Mouse (Mus musculus) adipocyte (in vitro differentiated cells): Measurements from ENCODE around the gene Hist1h3e.
"Not testable (repeated sequence)": the region's sequence is repeated elsewhere in the genome, so short reads cannot be mapped to it uniquely, and the experiment has no call there.

Experiments used
- DNase-seq: peaks from one replicate; pipeline ENCODE4 v3.0.0-alpha.2; 2016; ENCODE audit warnings: low spot score

The Hist1h3e gene

GRCm38 (mm10) chr13:23562699-23563462 lies 712 bp upstream of the Hist1h3e start:
- DNase-seq, result peak; percentile 83

GRCm38 (mm10) chr13:23561531-23561882 lies 662 bp downstream of the Hist1h3e start:
- not testable (repeated sequence) for DNase-seq

DNA sequence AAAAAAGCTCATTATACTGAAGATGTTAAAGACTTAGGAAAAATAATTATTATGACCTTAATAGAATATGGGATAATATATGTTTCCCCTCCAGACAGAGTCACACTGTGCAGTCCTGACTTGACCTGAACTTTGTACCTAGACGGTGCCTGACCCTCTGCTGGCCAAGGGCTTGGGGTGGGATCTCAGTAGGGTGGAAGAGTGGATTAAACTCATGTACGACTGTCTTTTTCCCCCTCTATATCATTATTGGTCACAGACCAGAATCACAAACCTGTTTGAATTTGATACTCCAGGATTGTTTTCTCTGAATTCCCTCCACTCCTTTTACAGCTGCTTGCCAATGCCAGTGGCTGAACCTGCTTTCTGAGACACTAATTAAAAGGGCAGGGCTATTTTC lies 1.5 kb downstream of the Hist1h3e start:
- DNase-seq, result not testable (repeated sequence)

DNA sequence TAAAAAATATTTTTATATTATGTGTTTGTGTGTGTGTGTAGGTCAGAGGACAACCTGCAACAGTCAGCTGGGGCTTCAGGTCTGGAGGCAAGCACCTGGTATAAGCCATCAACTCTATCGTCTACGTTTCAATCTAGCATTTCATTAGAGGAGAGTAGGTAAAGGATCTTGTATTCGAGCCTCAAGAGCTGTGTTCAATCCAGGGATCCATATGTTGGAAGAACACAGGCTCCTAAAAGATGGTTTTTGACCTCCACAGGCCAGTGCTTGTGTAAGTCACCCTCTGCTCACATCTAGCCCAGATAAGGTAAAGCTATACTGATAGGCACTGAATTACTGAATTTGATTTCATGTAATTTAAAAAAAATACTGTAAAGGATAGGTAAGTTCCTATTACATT lies 5.3 kb downstream of the Hist1h3e start:
- DNase-seq, result no peak

DNA sequence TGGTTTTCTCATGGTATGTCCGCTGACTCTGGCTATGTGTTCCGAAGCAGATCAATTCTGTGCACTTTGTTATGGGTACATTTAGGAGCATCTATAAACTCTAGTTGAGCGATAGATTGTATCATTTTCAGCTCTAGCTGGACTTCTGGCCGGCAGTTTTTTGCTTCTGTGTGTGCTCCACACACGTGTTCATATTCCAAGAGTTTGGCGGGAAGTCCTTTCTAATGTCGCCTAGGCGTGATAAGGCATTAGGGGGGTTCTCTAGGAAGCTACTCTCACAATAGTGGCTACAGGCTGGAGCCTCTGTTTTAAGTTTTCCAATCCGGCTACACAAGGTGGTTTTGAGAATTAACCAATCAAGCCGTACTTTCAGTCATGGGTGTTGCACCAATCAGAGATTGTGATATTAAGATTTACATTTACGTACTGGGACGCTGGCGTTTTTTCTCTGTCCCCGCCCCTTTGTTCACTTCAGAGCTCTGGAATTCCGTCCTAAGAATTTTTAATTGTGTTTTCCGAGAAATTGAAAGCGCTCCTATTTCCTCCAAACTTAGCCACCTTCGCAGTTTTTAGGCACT lies 6.2 kb downstream of the Hist1h3e start:
- DNase-seq, result peak; percentile 79

GRCm38 (mm10) chr13:23554925-23555838 lies 7.0 kb downstream of the Hist1h3e start:
- DNase-seq, result peak; percentile 90

- no peak for DNase-seq
These were observed 7.8 kb downstream of the Hist1h3e start for GRCm38 (mm10) chr13:23554393-23554792.

- no peak for DNase-seq
These were observed 9.2 kb downstream of the Hist1h3e start, which contains the start of gene Hist1h1d for GRCm38 (mm10) chr13:23552962-23553361. Gene Hist1h1d, plus strand, starts transcription at chr13:23553262.

DNA sequence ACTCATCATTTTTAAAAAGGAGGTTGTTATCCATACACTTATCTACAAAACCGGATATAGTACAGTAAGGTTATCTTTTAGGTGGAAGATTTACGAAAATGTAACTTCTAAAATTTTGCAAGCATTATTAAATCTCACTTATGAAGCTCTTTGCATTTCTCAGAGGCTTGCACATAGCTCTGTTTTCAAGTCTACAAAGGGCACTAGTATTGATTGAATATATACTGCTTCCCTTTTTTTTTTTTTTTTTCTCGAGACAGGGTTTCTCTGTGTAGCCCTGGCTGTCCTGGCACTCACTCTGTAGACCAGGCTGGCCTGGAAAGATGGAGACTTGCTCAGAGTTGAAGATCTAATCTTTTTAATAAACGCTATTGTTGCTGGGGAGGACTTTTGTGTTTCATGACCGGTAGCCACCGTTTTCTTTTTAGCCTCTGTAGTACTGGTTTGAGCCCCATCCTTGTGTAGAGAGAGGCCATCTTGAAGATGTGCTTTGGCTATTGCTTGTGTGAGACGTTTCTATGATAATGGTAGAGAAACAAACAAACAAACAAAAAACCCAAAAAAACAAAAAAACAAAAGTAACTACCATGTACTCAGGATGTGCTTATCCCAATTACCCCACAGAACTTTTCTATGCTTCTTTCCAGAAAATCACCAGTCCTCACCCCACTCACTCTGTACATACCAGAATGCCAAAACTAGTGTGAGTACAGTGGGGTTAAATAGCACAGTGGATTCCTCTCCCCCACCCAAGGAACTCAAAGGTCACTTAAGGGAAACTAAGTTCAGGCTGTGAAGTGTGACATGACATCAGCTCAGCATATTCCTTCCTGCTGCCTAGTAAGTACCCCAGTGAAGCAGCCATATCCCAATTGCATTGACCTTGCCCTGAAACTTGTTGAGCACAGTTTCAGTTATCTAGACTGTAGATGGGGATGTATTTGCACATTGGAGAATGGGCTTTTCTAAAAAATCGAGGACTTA lies 9.9 kb downstream of the Hist1h3e start:
- no peak for DNase-seq

DNA sequence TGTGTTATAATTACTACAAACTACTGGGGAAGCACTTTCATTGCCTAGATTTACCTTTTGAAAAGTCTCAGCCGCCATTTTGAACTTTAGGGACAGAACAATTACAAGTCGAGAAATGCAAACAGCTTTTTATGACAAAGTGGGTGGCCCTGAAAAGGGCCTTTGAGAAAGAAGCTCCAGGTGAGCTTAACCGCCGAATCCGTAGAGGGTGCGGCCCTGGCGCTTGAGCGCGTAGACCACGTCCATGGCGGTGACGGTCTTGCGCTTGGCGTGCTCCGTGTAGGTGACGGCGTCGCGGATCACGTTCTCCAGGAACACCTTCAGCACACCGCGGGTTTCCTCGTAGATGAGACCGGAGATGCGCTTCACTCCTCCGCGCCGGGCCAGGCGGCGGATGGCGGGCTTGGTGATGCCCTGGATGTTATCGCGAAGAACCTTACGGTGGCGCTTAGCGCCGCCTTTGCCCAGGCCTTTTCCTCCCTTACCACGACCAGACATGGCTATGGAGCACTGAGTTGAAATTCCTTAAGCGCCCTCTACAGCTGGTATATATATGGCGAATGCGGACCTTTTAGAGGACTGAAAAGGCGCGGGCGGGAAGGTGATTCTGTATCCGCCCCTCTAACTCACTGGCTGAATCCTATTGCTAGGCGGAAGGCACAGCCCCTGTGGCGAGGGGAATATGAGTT lies 10.9 kb downstream of the Hist1h3e start, which contains the start of gene Hist1h4f:
Hist1h4f (minus strand) TSS at position 503 of the 689 bp plus-strand sequence.
- peak; percentile 96 for DNase-seq

DNA sequence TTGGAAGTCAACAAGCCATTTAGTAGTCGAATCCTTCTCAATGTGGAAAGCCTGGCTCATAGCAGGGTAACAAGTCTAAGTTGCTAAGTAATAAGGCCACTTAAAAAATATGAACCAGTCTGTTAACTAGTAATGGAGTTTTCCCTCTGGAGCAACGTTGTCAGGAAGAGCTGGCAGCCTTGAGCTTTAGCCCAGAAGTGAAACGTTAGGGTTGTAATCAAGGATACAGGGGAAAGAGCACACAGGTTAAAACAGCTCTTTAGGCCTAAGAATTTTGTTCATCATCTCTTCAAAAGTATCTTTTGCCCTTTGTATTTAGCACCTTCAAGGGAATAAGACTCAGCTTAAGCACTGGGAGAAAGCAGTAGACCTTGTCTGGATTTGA lies 11.4 kb downstream of the Hist1h3e start:
- DNase-seq, result peak; percentile 49

DNA sequence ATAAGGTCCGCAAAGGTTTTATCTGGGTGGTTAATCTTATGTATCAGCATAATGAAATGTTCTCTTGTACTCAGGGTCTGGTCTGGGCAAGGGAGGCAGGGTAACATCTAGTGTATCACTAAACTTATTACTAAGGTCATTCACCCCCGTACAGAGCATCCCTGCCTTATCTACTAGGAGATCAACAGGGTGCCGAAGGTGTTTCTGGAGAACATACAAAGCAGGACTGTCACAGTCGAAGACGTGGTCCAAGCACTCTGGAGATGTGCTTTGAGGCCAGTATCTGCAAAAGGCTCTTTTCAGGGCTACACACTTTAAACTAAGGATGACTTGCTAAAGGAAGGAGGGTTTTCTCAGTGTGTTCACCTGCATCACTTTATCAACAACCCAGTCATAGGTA lies 15.5 kb downstream of the Hist1h3e start:
- no peak for DNase-seq

- DNase-seq, result not testable (repeated sequence)
These were observed 17.4 kb downstream of the Hist1h3e start for GRCm38 (mm10) chr13:23544787-23545120.

DNA sequence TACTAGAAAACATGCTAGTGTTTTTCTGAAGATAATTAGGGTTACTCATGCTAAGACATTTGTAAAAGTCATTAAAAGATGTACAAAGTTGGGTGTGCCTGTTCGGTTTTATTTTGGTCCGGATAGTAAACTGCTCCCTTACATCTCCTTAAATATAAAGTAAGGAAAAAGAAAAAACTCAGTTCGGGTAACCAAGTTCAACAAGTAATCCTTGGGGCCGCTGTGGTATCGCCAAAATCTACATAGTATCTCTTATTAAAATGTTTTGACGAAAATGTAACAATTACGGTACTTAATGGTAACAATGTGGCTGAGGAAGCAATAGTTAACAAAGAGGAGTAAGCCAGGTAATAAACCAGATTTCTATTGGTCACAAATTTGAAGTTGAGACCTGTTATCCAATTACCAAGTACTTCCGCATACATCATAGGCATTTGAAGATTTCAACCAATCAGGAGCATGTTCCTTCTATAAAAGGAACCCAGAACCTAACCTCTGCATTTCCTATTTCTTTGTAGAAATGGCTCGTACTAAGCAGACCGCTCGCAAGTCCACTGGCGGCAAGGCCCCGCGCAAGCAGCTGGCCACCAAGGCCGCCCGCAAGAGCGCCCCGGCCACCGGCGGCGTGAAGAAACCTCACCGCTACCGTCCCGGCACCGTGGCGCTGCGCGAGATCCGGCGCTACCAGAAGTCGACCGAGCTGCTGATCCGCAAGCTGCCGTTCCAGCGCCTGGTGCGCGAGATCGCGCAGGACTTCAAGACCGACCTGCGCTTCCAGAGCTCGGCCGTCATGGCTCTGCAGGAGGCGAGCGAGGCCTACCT lies 18.0 kb downstream of the Hist1h3e start, which contains the start of gene Hist1h3f:
Hist1h3f (plus strand) TSS at position 88 of the 822 bp plus-strand sequence.
- DNase-seq, result peak; percentile 92

DNA sequence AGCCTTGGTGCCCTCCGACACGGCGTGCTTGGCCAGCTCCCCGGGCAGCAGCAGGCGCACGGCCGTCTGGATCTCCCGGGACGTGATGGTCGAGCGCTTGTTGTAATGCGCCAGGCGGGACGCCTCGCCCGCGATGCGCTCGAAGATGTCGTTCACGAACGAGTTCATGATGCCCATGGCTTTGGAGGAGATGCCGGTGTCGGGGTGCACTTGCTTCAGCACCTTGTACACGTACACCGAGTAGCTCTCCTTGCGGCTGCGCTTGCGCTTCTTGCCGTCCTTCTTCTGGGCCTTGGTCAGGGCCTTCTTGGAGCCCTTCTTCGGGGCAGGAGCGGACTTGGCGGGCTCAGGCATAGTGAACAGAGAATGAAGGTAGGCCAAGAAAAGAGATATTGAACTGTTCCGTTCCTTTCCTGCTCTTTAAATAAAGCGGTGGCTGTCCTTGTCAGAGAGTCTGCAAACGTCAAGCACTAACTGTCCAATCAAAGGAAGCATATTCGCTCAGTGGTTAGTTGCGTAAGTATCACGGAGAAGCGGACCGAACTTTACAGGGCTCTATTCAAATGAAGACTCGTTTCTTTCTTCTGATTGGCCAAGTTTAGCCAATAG lies 19.1 kb downstream of the Hist1h3e start, which contains the start of gene Hist1h2bh:
Hist1h2bh (minus strand) TSS at position 394 of the 609 bp plus-strand sequence.
- peak; percentile 91 for DNase-seq

DNA sequence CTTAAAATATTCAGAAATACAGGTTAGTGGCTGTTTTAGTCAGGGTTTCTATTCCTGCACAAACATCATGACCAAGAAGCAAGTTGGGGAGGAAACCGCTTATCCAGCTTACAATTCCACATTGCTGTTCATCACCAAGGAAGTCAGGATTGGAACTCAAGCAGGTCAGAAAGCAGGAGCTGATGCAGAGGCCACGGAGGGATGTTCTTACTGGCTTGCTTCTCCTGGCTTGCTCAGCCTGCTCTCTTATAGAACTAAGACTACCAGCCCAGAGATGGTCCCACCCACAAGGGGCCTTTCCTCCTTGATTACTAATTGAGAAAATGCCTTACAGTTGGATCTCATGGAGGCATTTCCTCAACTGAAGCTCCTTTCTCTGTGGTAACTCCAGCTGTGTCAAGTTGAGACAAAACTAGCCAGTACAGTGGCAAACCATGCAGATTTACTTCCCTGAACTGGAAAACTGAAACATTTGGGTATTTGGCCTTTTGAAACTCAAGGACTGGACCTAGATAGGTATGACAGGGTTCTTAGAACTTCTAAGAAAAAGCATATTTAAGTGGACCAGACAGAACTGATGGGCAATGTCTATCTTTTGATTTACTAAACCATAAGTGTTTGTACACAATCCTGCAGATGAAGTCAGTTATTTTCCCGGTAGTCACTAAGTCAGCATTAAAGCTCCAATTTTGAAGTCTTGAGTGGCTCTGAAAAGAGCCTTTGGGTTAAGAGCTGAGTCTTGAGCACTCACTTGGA lies 19.8 kb downstream of the Hist1h3e start:
- DNase-seq, result not testable (repeated sequence)

- DNase-seq, result no peak
These were observed 20.7 kb downstream of the Hist1h3e start for GRCm38 (mm10) chr13:23541497-23541896.

GRCm38 (mm10) chr13:23539821-23540220 lies 22.3 kb downstream of the Hist1h3e start:
- DNase-seq, result not testable (repeated sequence)
